Mouse (Mus musculus): ENCODE data around the gene Ccdc152.

DNA sequence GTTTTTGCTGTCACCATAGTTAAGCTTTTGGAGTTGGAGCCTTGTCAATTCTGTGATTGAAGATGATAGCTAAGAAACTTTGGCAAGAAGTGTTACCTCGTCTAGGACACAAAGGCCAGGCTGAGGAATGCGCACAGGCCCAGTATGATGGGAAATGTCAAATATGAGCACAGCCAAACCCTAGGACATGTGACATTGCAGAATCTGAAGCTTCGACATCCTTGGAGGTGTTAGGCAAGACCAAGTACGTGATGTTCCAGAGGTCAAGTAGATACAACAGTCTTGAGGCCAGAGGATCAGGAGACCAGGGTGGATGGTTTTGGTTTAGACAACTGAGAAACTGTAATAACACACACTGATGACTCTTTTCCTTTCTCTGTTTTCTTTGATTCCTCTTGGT, 43.0 kb downstream of the Ccdc152 start:
- TF ChIP-seq CTCF (IDR thresholded peaks at IDR 0.05; ENCODE audit: low read depth, low read length) (no peak), EP300 (IDR thresholded peaks at IDR 0.05; ENCODE audit: insufficient read depth, low read depth, low read length) (no peak)
